ENCODE assay signal across 12 mouse cellular contexts in genomic region chr9:119021731-119022130, GRCm38 (mm10).
"Had no signal": no experiment of that assay in that cellular context is flagged by ENCODE, and none has a peak within 500 bp of the region (broad histone marks: within the 10 kb centered on the region; RNA-seq: fewer than 3 reads in every experiment).

No protein-coding gene starts in this region.

- H3K4me2 ChIP-seq: limb, embryonic 15.5 days; liver, embryonic 12.5 days; lung, embryonic 14.5 days; midbrain, embryonic 12.5 days had no signal

- H3K4me3 ChIP-seq: left cerebral cortex, adult 2 months; limb, embryonic 15.5 days; liver, embryonic 12.5 days; midbrain, embryonic 12.5 days had no signal

- H3K9ac ChIP-seq: limb, embryonic 15.5 days; liver, embryonic 12.5 days; lung, embryonic 14.5 days; midbrain, embryonic 12.5 days had no signal

- DNase-seq: lung, embryonic 14.5 days; lung, postnatal 10 days; right cerebral cortex, adult 18-20 months; right cerebral cortex, postnatal 25 days; thymus, postnatal 36 days had no signal

- ATAC-seq: intestine, embryonic 16.5 days; liver, embryonic 12.5 days; midbrain, embryonic 16.5 days had no signal

- H3K27ac ChIP-seq: left cerebral cortex, adult 2 months; limb, embryonic 15.5 days; liver, embryonic 12.5 days; macrophage; midbrain, embryonic 12.5 days had no signal

- H3K4me1 ChIP-seq: midbrain, embryonic 12.5 days had no signal

- H3K9me3 ChIP-seq: limb, embryonic 15.5 days; liver, embryonic 12.5 days; midbrain, embryonic 12.5 days had no signal

- H3K27me3 ChIP-seq: limb, embryonic 15.5 days; liver, embryonic 12.5 days; midbrain, embryonic 12.5 days had no signal
